Mouse (Mus musculus) midbrain, embryonic 14.5 days (tissue): ENCODE data around the gene Ccl22. TPM values are rescaled to one million over a fixed set of nuclear protein-coding genes. Genes with fewer than 3 reads are reported as not detected.

Experiments
- ATAC-seq: fragments of 200-750 bp; cut with Nextera tagmentation; 2 replicates; pipeline ENCODE4 v1.8.0; 2017; ENCODE audit warnings: moderate number of reproducible peaks, moderate library complexity; ENCODE audit not compliant: low FRiP score, low TSS enrichment
- DNase-seq: peaks from one replicate; pipeline ENCODE4 v3.0.0-alpha.2; 2015
- H3K27ac ChIP-seq: fragments of 300-500 bp; sonication (generic); replicated peaks from 2 replicates; pipeline ENCODE4 v1.5.1; 2014; ENCODE audit warnings: mild to moderate bottlenecking, low read depth, low read length, moderate library complexity
- H3K27me3 ChIP-seq: fragments of 300-500 bp; sonication (generic); 2 replicates; pipeline ENCODE4 v1.6.1; 2014; ENCODE audit warnings: low read length, control low read depth, mixed read lengths; ENCODE audit not compliant: control insufficient read depth, insufficient read depth
- H3K36me3 ChIP-seq: fragments of 300-500 bp; sonication (generic); 2 replicates; pipeline ENCODE4 v1.6.1; 2014; ENCODE audit warnings: low read length, control low read depth; ENCODE audit not compliant: control insufficient read depth, insufficient read depth
- H3K4me1 ChIP-seq: fragments of 300-500 bp; sonication (generic); 2 replicates; pipeline ENCODE4 v1.6.1; 2014; ENCODE audit warnings: mild to moderate bottlenecking, antibody characterized with exemption, low read length, control low read depth; ENCODE audit not compliant: control insufficient read depth, insufficient read depth
- H3K4me2 ChIP-seq: fragments of 300-500 bp; sonication (generic); 2 replicates; pipeline ENCODE4 v1.6.1; 2014; ENCODE audit warnings: mild to moderate bottlenecking, low read length, moderate library complexity
- H3K4me3 ChIP-seq: fragments of 300-500 bp; sonication (generic); replicated peaks from 2 replicates; pipeline ENCODE4 v1.5.1; 2014; ENCODE audit warnings: low read depth, low read length
- H3K9ac ChIP-seq: fragments of 300-500 bp; sonication (generic); replicated peaks from 2 replicates; pipeline ENCODE4 v1.6.1; 2014; ENCODE audit warnings: mild to moderate bottlenecking, low read length, moderate library complexity
- H3K9me3 ChIP-seq: fragments of 300-500 bp; sonication (generic); 2 replicates; pipeline ENCODE4 v1.6.1; 2016; ENCODE audit warnings: low read length, control low read depth, mixed read lengths; ENCODE audit not compliant: control insufficient read depth
- WGBS: fragments of 180-500 bp; shearing (Covaris S2); extraction: QIAGEN DNeasy Blood & Tissue Kit; methylation state at CpG from one replicate; pipeline ENCODE4 v1.1.7; 2014; 5-methylcytosine and 5-hydroxymethylcytosine counted together
- polyA plus RNA-seq: library from polyadenylated mRNA; unstranded; fragments of >200 nt; fragmentation: Nextera tagmentation; extraction: Ambion mirVana; gene quantifications from 2 replicates; pipeline ENCODE4 v1.2.1, GENCODE M21; 2014

Gene Ccl22
- polyA plus RNA-seq, 1 experiment from 2014 or later, result 0.67 TPM

DNA sequence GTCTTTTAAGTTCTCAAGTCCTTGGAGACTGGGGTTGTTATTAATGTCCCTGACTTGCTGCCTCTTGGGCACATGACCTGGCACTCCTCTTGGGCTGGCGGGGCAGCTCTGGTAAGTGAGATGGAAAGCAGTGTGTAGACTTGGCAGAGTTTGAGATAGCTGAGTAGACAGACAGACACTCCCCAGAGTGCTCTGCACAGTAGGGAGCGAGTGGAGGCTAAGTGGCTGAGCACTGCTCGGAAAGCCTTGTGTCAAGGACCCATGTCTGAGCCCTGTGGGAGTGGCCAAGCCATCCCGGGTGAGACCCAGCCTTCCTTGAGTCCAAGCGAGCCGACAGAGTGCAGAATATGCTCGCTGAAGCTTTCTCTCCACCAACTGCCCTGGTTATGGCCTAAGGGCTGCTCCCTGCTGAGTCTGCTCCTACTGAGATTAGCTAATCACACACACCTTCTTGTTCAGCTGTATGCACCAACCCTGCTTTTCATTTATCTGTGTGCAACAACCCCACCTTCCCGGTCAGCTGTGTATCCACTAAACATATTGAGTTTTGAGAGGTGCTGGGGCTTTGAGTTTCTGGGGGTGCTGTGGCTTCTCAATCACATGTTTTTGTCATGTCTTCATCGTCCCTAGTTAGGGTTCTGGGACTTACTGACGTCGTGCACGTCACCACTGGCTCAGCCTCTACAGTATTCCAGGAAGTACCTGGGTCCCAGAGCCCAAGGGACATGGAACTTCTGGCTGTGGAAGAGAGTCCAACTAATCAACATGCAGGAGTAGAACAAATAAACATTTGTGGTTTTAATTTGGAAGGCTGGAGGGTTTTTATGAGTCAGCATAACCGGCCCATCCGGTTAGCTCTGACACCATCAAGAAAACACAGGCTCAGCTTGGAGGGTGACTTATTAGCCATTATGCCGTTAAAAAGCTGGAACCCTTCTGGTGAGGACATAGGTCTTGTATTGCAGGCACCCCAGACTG, 42.4 kb downstream of the Ccl22 start:
- Histone ChIP-seq H3K27ac (no peak overlapping the region), H3K4me3 (no peak overlapping the region), H3K36me3 (no peaks in the 10 kb centered on the region), H3K9me3 (no peaks in the 10 kb centered on the region), H3K9ac (no peak overlapping the region), H3K4me2 (no peak overlapping the region), H3K4me1 (0 out of 2 replicates have a peak, but pooled peaks cover 11% of the 10 kb centered on the region), H3K27me3 (no peaks in the 10 kb centered on the region)
- DNase-seq (peak; percentile 13), ATAC-seq (no peak)
- WGBS, result 75% methylated on average over 15 of the region's 15 CpGs

DNA sequence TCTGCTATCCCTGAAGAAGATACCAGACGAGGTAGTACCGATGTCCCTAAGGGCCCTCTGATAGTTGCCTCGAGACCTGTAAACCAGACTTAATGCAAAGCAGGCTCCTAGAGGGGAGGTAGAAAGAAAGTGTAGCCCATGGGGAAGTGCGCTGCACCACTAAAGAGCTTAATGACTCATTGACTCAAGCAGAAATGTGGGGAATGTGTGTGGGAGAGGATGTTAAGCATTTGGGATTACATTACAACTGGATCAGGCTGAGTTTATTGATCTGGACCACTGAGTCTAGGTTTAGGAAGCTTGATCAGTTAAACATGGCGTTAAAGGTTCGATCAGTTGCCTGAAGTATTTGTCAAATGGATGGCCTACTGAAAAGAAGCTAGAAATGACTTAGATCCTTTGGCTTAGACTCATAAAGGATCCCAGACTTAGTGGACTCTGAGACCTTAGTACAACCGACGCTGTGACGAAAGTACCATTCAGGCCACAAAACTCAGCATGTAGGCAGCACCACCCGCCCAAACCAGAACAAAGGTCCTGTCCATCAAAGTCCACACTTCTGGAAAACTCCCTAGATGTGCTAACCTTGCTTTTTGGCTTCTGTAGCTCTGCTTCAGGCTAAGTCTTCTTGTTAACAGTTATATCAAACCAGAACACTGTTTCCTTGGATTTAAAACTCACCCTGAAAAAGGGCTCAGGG, 44.0 kb downstream of the Ccl22 start:
- H3K4me3 ChIP-seq, result no peak overlapping the region
- 33% methylated on average over 10 of the region's 10 CpGs for WGBS
- H3K4me1 ChIP-seq, result 0 out of 2 replicates have a peak, but pooled peaks cover 11% of the 10 kb centered on the region
- no peaks in the 10 kb centered on the region for H3K27me3 ChIP-seq
- no peak overlapping the region for H3K4me2 ChIP-seq
- H3K9ac ChIP-seq, result no peak overlapping the region
- no peak overlapping the region for H3K27ac ChIP-seq
- no peak for DNase-seq
- H3K9me3 ChIP-seq, result no peaks in the 10 kb centered on the region
- H3K36me3 ChIP-seq, result no peaks in the 10 kb centered on the region
- no peak for ATAC-seq

DNA sequence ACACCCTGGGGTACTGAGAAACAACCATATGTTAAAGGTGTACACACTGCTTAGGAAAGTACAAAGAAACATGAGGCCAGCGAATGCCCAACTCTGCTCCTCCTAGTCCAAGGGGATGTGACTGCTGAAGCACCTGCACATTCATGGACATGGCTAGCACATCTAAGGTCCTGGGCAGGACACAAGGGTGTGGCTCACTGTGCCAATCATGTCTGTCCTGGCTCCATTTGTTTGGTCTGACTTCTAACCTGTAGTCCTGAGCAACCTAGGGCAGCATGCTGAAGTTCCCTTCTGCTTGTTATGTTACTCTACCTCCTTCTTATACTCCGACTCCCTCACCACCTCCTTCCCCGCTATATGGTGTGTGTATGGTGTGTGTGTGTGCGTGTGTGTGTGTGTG, 49.0 kb downstream of the Ccl22 start:
- 91% methylated on average over 4 of the region's 4 CpGs for WGBS
- H3K9ac ChIP-seq, result no peak overlapping the region

DNA sequence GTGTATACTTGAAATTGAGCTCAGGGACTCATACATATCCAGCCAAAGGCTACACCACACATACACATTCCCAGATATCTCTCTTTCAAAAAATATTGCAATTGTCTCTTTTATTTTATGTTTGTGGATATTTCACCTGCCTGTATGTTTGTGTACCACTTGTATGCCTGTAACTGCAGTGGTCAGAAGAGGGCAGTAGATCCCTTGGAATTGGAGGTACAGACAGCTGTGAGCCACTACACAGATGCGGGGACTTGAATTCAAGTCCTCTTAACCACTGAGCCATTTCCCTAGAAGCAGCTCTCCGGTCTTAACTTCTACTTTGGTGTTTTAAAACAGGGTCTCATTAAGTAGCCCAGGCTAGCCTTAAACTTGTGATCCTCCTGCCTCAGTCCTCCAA, 49.4 kb downstream of the Ccl22 start:
- H3K9ac ChIP-seq, result no peak overlapping the region
- no peak overlapping the region for H3K27ac ChIP-seq
- H3K4me1 ChIP-seq, result 0 out of 2 replicates have a peak, but pooled peaks cover 3% of the 10 kb centered on the region
- 97% methylated on average over 2 of the region's 2 CpGs for WGBS
- no peaks in the 10 kb centered on the region for H3K9me3 ChIP-seq
- no peak for DNase-seq
- no peak overlapping the region for H3K4me2 ChIP-seq
- no peak overlapping the region for H3K4me3 ChIP-seq
- H3K27me3 ChIP-seq, result no peaks in the 10 kb centered on the region
- no peaks in the 10 kb centered on the region for H3K36me3 ChIP-seq
- no peak for ATAC-seq

More for the DNA sequence above, 49.0 kb downstream of the Ccl22 start:
- H3K4me2 ChIP-seq, result no peak overlapping the region
- no peaks in the 10 kb centered on the region for H3K36me3 ChIP-seq
- H3K4me1 ChIP-seq, result 0 out of 2 replicates have a peak, but pooled peaks cover 7% of the 10 kb centered on the region
- no peak overlapping the region for H3K27ac ChIP-seq
- no peak overlapping the region for H3K4me3 ChIP-seq
- no peak for ATAC-seq
- no peaks in the 10 kb centered on the region for H3K27me3 ChIP-seq
- no peaks in the 10 kb centered on the region for H3K9me3 ChIP-seq
- no peak for DNase-seq

DNA sequence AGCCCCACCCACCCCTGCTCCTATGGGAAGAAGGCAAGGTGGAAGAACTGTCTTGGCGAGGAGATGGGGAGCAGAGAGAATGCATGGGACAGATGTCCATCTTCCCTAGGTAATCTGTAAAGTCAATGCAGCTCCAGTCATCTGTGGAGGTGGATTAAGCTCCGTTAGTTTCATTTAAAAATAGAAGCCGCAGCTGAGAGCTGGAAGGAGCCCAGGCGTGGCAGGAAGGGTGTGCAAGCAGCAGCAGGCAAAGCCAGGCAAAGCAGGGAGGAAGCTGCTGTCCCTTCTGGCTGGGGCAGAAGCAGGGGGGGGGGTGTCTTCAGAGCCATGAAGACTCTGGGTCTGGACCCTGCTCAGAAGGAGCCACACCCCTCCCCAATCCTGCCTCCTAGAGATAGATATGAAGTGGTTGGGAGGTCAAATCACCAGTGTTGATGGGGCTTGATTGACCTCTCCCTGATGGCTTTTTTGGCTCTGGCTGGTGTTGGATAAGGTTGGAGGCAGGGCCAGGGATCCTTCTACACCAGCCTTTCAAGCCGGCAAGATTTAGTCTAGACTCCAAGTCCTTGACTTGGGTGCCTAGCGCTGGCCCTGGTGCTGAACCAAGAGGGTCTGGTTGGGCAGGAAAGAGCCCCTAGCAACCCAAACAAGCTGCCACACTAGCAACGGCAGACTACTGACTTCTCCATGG, 55.0 kb downstream of the Ccl22 start:
- WGBS, result 60% methylated on average over 7 of the region's 7 CpGs
- Histone ChIP-seq H3K27ac (no peak overlapping the region), H3K4me1 (no peaks in the 10 kb centered on the region; the same call in 1 of the 2 replicates), H3K9ac (no peak overlapping the region), H3K4me3 (no peak overlapping the region), H3K27me3 (no peaks in the 10 kb centered on the region), H3K4me2 (no peak overlapping the region), H3K36me3 (no peaks in the 10 kb centered on the region), H3K9me3 (no peaks in the 10 kb centered on the region)
- no peak for DNase-seq
- no peak for ATAC-seq

Other genes with a start within 250 kb of the Ccl22 start
- 11.5 and 14.1 TPM in 2 replicates for gene Cpne2, start 212.6 kb upstream of the Ccl22 start, polyA plus RNA-seq
- gene Rspry1, start 143.7 kb upstream of the Ccl22 start, polyA plus RNA-seq, result 46.1 and 54.4 TPM in 2 replicates
- gene Fam192a, start 143.6 kb upstream of the Ccl22 start, polyA plus RNA-seq, result 71.9 and 91.9 TPM in 2 replicates
- gene Arl2bp, start 79.0 kb upstream of the Ccl22 start, polyA plus RNA-seq, result 83.0 and 99.4 TPM in 2 replicates
- gene Pllp, start 49.3 kb upstream of the Ccl22 start, polyA plus RNA-seq, result 0.82 and 1.3 TPM in 2 replicates
- gene Cx3cl1, start 26.4 kb downstream of the Ccl22 start, polyA plus RNA-seq, result 19.1 and 21.8 TPM in 2 replicates
- gene Ccl17, start 64.9 kb downstream of the Ccl22 start, polyA plus RNA-seq, result 0.81 TPM in 1 of 2 replicates, not detected in the other
- gene Coq9, start 92.7 kb downstream of the Ccl22 start, polyA plus RNA-seq, result 54.9 and 56.0 TPM in 2 replicates
- gene Ciapin1, start 92.8 kb downstream of the Ccl22 start, polyA plus RNA-seq, result 166 and 200 TPM in 2 replicates
- 117 and 127 TPM in 2 replicates for gene Polr2c, start 111.9 kb downstream of the Ccl22 start, polyA plus RNA-seq
- gene Dok4, start 130.7 kb downstream of the Ccl22 start, polyA plus RNA-seq, result 65.0 and 77.9 TPM in 2 replicates
- gene Ccdc102a, start 172.5 kb downstream of the Ccl22 start, polyA plus RNA-seq, result 3.6 and 5.2 TPM in 2 replicates
- gene Adgrg5, start 178.1 kb downstream of the Ccl22 start, polyA plus RNA-seq, result 0.12 TPM in 1 of 2 replicates, not detected in the other
- 112 and 165 TPM in 2 replicates for gene Adgrg1, start 229.2 kb downstream of the Ccl22 start, polyA plus RNA-seq